Mouse (Mus musculus) thymus, postnatal 36 days (tissue): ENCODE data around the gene Arhgef1.

Experiments
- DNase-seq, 2 experiments: peaks; one replicate each; pipeline ENCODE4 v3.0.0; 2022; ENCODE audit warnings: mixed read lengths in 2 of 2

Gene Arhgef1

GRCm38 (mm10) chr7:24902630-24903443 lies at the start of gene Arhgef1:
Gene Arhgef1, plus strand, starts transcription at chr7:24902912.
- peak; percentile 83 to 88 for DNase-seq

DNA sequence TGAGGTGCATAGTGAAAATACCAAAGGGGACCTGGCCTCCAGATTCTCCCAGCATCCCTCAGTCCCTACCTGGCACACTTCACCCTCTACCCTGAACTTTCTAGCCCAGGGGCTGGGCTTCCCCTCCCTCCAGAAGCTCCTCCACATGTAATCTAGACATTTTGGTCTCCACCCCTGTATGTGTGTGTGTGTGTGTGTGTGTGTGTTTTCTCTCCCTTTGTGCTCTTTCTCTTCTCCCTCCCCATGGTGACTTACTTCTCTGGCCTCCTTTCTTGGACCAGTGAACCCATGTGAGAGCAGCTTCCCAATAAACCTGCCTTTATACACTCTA lies 49.5 kb upstream of the Arhgef1 start:
- DNase-seq, result no peak

- DNase-seq, result no peak
Measured at GRCm38 (mm10) chr7:24853695-24854094, 49.0 kb upstream of the Arhgef1 start.

DNA sequence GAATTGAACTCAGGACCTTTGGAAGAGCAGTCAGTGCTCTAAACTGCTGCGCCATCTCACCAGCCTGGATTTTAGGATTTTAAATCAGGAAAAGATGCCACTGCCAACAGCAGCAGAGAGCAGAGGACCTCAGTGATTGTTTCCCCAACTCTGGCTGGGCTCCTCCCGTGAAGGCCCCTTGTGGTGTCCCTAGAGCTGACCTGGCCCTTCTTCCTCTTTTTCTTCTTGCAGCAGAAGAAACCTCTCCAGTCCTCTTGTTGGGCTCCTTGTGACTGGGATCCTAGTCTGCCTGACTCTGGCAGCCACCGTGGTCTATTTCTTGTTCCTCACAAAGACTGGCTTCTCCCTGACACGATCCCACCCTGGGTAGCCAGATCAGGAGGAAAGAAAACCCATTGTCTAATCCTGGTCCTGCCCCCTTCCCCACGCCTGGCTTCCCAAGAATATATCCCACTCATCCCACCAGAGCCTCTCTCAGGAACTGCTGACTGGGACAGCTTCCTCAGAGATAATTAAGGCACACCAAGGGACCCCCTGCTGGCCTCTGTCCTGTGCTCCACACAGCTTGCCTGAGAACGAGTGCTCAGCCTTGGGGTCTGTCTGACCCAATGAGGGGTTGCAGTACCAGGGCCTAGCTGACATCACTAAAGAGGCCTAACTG lies 46.1 kb upstream of the Arhgef1 start:
- no peak for DNase-seq

DNA sequence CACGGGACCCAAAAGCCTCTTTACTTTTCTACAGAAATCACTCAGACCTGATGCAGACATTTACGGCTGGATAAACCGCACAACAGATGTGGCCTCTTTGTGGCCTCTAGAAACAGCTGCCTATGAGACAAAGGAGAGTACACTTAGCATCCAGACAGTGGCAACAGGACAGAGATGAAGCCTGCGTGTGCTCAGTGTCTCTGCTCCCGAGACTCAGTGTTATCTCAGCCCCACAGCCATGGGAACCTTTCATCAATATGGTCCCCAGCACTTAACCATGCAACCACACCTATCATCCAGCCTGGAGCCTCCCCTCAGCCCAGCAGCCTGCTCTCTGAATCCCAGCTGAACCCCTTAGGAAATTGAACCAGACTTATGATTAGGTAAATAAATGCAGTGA lies 43.5 kb upstream of the Arhgef1 start:
- no peak for DNase-seq

GRCm38 (mm10) chr7:24861913-24862312 lies 40.8 kb upstream of the Arhgef1 start, which contains the start of gene Gm9844:
Gene Gm9844, plus strand, starts transcription at chr7:24862213.
- DNase-seq, result no peak

- no peak for DNase-seq
Measured at GRCm38 (mm10) chr7:24862853-24863252, 39.9 kb upstream of the Arhgef1 start.

DNA sequence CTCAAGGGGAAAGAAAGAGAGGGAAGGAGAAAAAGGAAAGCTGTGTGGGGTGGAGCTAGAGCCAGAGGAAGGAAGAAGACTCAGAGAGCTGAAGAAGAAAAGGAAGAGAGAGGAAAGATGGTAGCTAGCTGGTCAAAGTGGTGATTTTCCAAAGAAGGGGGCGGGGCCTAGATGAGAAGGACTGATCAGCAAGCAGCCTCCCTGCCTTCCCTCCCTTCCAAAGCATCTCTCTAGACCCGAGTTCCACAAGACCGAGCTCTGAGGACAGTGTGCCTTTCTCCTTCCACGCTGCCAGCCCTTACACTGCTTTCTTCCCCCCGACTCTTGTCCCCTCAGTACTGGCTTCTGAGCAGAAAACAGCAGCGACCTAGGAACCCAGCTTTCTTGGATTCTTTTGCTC lies 38.6 kb upstream of the Arhgef1 start:
- DNase-seq, result no peak

- no peak for DNase-seq
Measured at GRCm38 (mm10) chr7:24869080-24869479, 33.6 kb upstream of the Arhgef1 start.

GRCm38 (mm10) chr7:24869532-24870165 lies 33.1 kb upstream of the Arhgef1 start, which contains the start of the genes Lypd4 and Dmrtc2:
Gene Lypd4, minus strand, starts transcription at chr7:24869941.
Gene Dmrtc2, plus strand, starts transcription at chr7:24870057.
- DNase-seq, result no peak

- DNase-seq, result no peak
Measured at GRCm38 (mm10) chr7:24877588-24877987, 25.1 kb upstream of the Arhgef1 start.

- no peak for DNase-seq
Measured at GRCm38 (mm10) chr7:24879620-24880019, 23.1 kb upstream of the Arhgef1 start.

DNA sequence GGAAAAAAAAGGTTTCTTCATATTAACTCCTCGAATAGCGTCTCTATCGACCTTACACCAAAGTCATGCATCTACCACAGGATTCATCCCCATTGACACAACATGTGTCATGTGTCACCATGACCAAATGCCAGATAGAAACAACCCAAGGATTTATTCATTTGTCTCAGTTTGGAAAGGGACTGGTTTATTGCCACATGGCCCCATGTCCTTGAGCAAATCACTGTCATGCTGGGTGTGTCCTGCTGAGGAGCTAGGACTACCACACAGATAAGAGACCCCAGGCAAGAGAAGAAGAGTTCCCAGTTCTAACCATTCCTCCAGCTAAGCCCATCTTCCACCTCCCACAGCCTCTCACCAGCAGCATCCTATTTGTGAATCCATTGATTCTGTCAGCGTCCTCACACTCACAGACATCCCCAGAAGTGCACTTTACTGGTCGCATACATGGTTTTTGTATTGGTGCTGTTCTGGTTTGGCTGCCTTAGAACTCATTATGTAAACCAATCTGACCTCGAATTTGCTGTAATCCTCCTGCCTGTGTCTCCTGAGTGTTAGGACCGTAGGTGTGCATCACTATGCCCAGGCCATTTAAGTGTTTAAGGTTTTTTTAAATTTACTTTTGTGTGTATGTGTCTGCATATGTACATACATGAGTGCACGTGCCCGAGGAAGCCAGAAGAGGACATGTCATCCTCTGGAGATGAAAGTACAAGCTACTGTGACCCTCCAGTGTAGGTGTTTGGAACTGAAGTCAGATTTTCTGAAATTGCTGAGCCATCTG lies 20.1 kb upstream of the Arhgef1 start:
- DNase-seq, result no peak

GRCm38 (mm10) chr7:24883896-24884692 lies 18.6 kb upstream of the Arhgef1 start, which contains the start of gene Rps19:
Gene Rps19, plus strand, starts transcription at chr7:24884371.
- DNase-seq, result peak; percentile 96 to 97

GRCm38 (mm10) chr7:24884693-24885291 lies 17.9 kb upstream of the Arhgef1 start:
- no peak for DNase-seq

- DNase-seq, result no peak
Measured at GRCm38 (mm10) chr7:24885468-24886307, 17.0 kb upstream of the Arhgef1 start.

- no peak for DNase-seq
Measured at GRCm38 (mm10) chr7:24886308-24886633, 16.4 kb upstream of the Arhgef1 start.

- no peak for DNase-seq
Measured at GRCm38 (mm10) chr7:24887096-24887495, 15.6 kb upstream of the Arhgef1 start.

DNA sequence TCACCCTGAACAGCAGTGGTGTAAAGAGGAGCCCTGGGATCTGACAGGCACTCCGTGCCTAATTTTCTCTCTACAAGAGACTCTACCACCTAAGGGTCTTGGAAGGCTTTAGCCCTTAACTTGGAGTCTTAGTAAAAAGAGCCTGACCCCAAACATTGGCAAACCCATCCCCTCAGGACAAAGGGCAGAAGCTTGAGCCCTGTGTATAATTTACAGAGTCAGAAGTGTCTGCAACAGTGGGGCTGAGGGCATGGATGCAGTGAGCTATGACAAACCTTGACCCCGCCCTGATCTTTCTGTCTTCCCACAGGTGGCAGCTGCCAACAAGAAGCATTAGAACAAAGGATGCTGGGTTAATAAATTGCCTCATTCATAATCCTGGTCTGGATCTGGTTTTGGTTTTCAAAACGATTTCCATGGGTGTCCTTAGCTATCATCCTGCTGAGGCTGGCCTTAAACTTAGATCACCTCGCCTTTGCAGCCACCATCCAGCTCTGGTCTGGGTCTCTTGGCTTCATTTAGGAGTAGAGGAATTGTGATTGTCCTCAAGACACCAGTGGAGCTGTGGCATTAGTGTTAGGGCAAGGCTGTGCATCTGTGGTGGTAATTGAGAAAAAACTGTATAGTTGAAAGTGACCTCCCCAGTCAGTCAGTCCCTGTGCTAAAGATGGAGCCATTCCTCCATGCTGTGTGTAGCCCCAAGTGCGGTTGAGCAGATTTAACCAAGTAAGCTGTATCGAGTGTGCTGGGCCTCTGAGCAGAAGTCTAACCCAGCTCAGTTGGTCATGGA lies 13.1 kb upstream of the Arhgef1 start:
- no peak for DNase-seq
